Mouse (Mus musculus): ENCODE results near the gene Krt14.
A peak's percentile ranks its signal among the peaks of the same experiment; 100 is the strongest.

Gene Krt14

GRCm38 (mm10) chr11:100164392-100164791, 43.0 kb downstream of the Krt14 start:
- DNase-seq (ENCODE audit: low spot score) = no peak

- DNase-seq (ENCODE audit: low spot score) = no peak
Observed at GRCm38 (mm10) chr11:100157908-100158477, 49.4 kb downstream of the Krt14 start.

GRCm38 (mm10) chr11:100157331-100157730, 50.0 kb downstream of the Krt14 start:
- DNase-seq (ENCODE audit: low spot score) = no peak

GRCm38 (mm10) chr11:100155497-100156255, 51.7 kb downstream of the Krt14 start:
- DNase-seq (ENCODE audit: low spot score) = peak; percentile 40
